Mouse (Mus musculus) heart, postnatal 25 days (tissue): ENCODE measurements around the gene Trim46. TPM values are rescaled to one million over a fixed set of nuclear protein-coding genes. Genes with fewer than 3 reads are reported as not detected.
"Not testable (repeated sequence)": the region's sequence is repeated elsewhere in the genome, so short reads cannot be mapped to it uniquely, and the experiment has no call there.

Source experiments
- DNase-seq: peaks from one replicate; pipeline ENCODE4 v3.0.0; 2022; ENCODE audit warnings: low spot score
- intact Hi-C: fragments of 180-260 bp; cut with DNase I; formaldehyde crosslinking; loops from one replicate; pipeline ENCODE4 v1.15.1; 2025
- total RNA-seq, 2 experiments: library from RNA; stranded (reverse); gene quantifications; 2 replicates each; pipeline ENCODE4 v1.2.3; 2021

The Trim46 gene
- total RNA-seq, 2 experiments from 2014 or later = 0.47 to 0.59 TPM

DNA sequence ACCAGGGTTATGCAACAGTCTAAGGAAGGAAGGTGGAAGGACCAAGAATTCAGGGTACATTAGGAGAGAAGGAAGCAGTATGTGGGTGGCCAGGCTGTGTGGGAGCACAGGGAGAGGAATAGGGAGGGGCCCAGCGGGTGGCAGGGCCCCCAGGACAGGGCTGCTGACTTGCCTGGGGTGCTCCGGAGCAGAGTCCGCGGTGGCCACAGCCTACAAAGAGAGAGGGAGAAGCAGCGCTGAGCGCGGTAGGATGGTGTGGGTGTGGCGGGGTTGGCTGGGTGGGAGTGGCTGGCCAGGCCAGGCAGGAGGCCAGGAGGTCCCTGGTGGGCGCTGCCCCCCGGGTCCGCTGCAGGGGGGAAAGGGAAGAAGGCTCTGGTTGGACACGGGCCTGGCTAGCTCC, 7.6 kb downstream of the Trim46 start:
- no peak for DNase-seq
- intact Hi-C loops = no loop called here

DNA sequence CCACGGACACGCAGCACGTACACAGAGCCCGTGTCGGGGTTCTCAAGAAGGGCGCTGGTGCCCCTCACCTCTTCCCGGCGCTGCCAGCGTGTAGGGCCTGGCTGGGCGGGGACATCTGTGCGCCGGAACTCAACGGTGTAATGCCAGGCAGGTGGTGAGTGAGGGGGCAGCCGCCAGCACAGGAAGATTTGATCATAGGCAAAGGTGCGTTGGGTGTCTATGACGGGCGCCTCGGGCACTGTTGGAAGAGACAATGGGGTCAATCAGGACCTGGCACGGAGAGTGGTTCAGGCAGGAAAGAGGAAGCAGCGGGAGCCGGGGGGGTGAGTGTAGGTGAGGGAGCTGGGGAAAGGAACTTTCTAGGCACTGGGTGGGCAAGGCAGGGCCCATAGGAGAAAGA, 8.4 kb downstream of the Trim46 start:
- intact Hi-C loops = no loop called here
- DNase-seq = no peak

DNA sequence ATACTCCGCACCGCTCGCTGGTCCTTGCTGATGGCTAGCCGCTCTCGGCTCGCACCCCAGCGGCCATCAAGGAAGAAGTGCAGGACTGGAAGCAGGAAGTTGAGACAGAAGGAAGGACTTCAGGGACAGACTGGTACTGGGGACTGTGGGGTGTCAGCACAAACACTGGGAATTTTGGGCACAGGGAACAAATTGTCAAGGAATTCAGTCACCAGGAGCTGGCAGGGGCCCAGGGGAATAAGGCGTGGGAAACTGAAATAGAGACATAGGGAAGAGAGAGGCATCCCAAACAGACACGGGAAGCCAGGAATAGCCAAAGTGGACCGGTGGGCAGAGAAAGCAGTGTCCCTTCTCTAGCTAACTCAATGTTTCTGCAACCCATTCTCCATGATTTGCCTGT, 9.6 kb downstream of the Trim46 start:
- intact Hi-C loops = no loop called here
- DNase-seq = no peak

DNA sequence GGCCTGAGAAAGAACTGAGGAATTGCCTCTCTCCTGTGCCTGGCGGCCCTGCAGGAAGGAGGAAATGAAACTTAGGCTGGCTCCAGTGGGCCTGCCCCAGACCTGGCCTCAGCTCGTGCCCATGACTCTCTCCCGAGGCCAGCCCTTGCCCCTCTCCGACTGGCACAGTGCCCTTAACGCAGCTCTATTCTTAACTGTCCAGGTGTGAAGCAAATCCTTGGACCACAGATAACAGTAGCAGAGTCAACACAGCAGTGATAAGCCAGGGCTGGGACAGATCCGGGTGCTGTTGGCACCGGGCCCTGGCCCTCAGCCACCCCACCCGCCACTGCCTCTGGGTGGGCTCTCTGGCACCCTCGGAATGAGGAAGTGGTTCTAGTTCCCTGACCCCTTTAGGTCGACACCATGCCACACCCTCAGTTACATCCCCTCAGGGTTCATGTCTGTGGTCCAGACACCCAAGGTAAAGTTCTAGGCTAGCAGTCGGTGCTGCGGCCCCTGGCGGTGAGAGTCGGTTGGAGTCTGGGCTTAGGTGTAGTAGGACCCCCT, 12.5 kb downstream of the Trim46 start:
- intact Hi-C loops = no loop called here
- no peak for DNase-seq

DNA sequence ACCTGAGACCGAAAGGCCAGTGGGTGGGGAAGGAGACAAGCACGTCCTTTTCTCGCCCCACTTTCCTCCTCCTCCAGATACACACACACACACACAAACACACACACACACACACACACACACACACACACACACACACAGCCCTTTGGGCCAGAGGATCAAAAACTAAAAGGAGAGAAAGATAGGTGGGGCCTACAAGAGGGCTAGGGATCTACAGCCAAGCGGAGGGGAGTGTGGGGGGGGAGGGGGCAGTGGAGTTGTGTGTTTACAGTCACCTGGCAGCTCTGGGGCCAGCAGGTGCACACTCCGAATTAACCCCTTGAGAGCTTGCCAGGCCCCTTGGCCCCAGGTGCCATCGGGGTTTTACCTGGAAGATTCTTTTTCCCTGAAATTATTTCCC, 13.5 kb downstream of the Trim46 start:
- intact Hi-C loops = no loop called here
- DNase-seq = no peak

DNA sequence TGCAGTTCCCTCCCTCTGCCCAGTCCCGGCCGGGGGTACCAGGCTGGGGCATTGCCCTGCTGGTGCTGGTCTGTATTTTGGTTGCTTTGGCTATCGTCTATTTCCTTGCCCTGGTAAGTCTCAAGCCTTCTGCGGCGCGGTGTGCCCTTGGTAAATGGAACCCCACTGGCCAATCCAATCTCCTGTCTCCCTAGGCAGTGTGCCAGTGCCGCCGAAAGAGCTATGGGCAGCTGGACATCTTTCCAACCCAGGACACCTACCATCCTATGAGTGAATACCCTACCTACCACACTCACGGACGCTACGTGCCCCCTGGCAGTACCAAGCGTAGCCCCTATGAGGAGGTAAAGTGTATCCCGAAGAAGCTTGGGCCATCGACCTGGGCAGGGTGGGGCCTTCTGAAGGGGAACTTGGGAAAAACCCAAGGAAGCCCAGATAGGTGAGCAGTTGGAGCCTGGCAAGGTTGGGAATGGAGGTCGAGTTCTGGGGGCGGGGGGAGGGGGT, 14.3 kb downstream of the Trim46 start:
- no peak for DNase-seq
- intact Hi-C loops = no loop called here

DNA sequence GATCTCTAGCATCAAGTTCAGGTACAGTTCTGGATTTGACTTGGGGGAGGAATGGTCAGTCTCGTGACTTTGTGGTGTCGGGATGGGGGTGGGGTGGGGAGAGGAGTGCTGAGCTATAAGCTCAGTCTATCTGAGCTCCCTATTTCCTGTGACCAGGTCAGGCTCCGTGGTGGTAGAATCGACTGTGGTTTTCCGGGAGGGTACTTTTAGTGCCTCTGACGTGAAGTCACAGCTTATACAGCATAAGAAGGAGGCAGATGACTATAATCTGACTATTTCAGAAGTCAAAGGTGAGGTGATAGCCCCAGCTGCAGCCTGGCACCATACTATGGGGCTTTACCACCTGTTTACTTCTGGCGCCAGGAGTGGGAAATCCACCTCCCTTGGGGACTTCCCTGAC, 14.8 kb downstream of the Trim46 start:
- no peak for DNase-seq
- intact Hi-C loops = no loop called here

DNA sequence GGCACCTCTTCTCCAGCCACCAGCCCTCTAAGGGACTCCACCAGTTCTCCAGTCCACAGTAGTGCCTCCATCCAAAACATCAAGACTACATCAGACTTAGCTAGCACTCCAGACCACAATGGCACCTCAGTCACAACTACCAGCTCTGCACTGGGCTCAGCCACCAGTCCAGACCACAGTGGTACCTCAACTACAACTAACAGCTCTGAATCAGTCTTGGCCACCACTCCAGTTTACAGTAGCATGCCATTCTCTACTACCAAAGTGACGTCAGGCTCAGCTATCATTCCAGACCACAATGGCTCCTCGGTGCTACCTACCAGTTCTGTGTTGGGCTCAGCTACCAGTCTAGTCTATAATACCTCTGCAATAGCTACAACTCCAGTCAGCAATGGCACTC, 15.5 kb downstream of the Trim46 start:
- intact Hi-C loops = no loop called here
- no peak for DNase-seq

DNA sequence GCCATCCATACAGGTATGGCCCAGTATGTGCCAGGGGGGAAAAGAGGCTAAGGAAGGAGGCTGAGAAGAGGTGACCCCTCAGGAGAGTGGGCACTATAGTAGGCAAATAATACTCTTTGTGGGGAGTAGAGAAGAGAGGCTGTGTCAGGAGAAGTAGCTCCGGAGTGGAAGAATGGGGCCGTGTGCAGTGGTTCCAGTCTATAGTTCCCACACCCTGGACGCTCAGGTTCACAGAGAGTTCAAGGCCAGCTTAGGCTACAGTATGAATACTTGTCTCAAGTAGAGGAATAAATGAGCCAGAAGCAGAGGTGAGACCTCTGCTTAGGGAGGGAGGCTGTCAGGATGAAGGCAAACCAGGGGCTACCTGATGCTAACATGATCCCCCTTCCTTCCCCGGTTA, 16.8 kb downstream of the Trim46 start:
- intact Hi-C loops = no loop called here
- DNase-seq = no peak

DNA sequence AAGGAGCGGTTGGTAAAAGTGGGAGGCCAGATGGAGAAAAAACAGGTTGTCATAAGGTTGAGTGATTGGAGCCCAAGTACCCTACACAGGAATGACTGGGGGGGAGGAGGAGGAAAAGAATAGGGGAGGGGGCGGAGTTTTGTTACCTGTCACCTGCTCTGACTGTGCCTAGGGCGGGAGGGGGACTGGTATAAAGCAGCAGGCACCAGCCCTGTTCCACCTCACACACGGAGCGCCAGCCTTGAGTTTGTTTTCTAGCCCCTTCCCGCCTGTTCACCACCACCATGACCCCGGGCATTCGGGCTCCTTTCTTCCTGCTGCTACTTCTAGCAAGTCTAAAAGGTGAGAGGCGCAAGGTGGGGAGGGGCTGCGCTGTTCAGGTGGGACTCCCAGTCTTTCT, 17.3 kb downstream of the Trim46 start, which contains the start of gene Muc1:
TSS of gene Muc1 (plus strand) at position 222 of the 400 bp plus-strand sequence.
- no peak for DNase-seq

DNA sequence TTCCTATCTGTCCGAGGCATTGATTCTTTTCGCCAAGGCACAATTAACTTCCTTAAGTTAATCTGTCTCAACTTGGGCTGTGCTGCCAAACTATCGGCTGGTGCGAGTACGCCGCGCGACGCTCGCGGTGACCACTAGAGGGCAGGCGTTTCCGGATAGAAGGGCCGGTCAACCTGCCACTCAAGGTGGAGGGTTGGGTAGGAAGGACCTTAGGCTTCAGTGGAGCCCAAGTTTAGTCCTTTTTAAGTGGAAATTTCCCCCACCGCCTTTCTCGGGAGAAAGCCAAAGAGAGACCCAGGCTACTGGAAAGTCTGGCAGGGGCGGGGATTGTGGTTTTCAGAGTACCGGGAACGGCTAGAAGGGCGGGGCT, 17.9 kb downstream of the Trim46 start:
- peak; percentile 76 for DNase-seq
- intact Hi-C loops = no loop called here

More for the DNA sequence above, 17.3 kb downstream of the Trim46 start, which contains the start of gene Muc1:
- intact Hi-C loops = no loop called here

DNA sequence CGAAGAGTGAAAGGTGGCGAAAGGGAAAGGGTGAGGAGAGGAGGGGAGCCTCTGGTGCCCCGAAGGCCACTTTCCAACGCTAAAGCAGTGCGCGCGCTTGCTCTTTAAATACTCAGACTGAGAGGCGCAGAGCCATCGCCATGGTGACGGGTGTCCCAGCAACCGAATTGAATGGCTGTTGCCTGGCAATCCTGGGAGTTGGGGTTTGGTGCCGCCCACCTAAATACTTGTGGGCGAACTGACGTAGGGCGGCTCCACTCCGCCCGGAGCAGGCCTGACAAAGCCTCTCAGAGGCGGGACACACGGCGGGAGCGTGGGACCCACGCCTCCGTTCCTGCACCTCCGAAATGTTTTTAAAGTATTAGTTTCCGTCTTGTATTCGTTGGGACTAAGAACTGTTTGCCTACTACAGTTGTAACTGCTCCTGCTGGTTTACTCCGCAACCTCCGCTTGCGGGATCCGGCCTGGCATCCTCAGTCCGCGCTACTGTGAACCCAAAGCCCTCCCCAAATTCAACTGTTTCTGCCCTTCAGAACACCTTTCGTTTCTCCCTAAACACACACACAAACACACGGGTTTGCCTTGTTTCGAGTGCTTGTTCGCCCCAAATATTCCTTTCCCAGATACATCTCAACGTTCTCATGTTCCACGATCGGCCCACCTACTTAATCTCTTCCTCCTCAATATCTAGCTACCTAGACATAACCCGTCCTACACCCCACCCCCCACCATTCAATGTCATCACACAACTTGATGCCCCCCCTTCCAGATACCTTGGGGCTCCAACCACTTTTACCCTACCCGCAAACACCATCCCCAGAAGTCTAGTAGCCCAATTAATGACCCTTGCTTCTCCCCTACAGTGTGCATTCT, 18.6 kb downstream of the Trim46 start:
- intact Hi-C loops = no loop called here
- peak; percentile 79 for DNase-seq

DNA sequence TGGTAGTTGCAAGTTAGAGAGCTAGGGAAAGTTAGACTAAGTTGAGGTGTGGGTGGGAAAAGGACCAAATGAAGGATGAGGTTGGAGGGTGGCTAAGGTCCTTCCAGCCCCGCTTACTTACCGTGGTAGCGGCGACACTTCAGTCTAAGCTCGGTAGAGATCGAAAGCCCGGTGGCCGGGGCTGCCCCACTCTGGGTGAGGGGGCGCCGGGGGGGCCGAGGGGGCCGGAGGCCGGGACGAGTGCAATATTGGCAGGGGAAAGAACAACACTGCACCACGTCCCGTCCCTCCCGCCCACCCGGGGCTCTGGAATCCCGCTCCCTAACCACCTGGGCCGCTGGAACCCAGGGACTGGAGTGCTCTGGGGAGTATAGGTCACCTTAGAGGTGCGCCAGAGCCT, 19.2 kb downstream of the Trim46 start, which contains the start of gene Mtx1:
TSS of gene Mtx1 (minus strand) at position 189 of the 400 bp plus-strand sequence.
- DNase-seq = no peak
- intact Hi-C loops = no loop called here

DNA sequence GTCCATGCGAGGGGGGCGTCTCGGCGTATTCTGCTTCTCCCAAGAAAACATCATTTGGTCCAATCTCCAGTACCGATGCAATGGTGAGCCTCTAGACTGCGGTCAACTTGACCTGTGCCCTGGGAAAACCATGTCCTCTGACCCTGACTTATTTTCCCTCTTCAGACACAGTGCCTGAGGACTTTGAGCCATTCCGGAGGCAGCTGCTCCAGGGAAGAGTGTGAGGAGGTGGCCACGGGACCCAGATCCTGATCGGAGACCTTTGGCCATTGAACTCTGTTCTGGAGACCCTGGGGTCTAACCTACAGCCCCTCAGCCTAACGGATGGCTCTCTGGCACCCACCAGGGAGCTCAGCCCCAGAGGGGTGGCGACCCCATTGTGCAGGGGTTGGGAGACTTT, 19.7 kb downstream of the Trim46 start:
- no peak for DNase-seq
- intact Hi-C loops = no loop called here

DNA sequence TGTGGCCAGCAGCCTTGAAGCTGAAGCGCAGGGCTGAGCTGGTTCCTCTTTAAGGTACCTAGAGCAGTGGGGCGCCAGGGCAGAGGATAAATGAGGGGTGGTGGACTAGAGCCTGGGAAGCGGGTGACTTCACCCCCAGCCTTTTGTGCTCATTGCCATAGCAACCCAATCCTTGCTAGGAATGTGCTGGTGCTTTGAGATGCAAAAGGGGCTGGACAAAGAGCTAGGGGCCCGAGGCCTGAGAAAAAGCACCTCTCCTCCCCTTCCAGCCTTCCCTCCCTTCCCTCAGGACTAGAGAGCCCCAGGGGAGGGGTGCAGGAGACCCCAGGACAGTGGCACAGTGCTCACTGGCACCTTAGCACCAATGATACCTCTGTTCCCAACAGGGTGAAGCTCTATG, 20.2 kb downstream of the Trim46 start:
- intact Hi-C loops = no loop called here
- no peak for DNase-seq

DNA sequence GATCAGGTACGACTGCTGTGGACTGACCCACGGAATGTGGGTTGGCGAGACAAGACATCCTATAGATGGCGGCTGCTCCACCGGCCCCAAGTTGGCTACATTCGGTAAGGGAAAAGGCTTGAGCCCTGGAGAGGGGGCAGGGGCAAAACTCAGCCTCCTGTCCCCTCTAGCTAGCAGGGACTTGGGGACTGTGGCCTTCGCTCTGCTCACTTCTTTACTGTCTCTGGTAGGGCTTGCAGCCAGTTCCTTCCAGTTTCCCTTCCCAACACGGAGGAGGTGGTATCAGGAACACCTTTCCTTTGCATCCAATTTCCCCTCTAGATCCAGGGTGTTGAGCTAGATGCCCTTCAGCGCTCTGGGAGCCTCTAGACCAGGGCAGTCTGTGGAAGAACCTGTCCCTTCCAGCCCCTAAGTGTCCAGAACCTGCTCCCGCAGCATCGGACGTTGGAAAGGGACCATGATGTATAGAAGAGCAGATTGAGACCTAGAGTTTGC, 20.7 kb downstream of the Trim46 start:
- DNase-seq = no peak
- intact Hi-C loops = no loop called here

DNA sequence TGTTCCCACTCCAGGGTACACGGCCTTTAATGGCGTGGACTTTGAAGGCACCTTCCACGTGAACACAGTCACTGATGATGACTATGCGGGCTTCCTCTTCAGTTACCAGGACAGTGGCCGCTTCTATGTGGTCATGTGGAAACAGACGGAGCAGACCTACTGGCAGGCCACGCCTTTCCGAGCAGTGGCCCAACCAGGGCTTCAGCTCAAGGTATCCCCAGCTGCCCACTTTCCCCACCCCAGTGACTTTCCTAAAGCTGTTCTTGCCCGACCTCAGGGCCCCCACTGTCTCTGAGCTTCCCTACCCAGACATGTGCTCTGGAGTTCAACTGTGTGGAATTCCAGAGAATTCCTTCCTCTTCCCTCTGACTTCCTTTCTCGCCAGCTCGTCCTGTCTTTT, 21.3 kb downstream of the Trim46 start:
- intact Hi-C loops = no loop called here
- no peak for DNase-seq

DNA sequence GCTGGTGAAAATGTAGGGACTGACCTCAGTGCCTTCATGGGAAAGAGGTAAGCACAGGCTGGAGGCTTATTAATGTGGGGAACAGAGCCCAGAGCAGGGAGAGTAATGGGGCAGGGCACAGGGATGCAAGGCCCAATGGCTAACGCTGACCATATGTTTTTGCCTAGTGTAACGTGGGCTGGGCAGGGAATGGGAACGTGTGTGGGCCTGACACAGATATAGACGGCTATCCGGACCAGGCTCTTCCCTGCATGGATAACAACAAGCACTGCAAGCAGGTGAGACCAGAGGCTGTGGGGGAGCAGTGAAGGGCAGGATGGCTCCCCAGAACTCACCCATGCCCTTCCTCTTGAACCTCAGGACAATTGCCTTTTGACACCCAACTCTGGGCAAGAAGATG, 24.9 kb downstream of the Trim46 start:
- intact Hi-C loops = no loop called here

DNA sequence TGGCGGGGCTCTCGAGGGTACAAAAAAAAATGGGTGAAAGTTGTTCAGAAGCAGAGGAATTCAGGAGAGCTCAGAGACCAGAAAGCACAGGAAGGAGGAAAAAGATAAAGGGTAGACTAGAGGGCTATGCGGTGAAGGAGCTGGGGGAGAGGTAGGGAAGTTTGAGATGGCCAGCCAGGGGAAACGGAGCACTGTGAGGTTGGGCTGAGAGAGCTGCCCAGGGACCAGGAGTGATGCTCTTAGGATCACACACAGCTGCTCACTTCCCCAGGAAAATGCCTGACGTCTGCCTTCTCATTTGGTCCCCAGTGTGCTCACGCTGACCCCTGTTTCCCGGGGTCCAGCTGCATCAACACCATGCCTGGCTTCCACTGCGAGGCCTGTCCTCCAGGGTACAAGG, 26.6 kb downstream of the Trim46 start:
- no peak for DNase-seq
- intact Hi-C loops = no loop called here

More for the DNA sequence above, 24.9 kb downstream of the Trim46 start:
- DNase-seq = no peak

DNA sequence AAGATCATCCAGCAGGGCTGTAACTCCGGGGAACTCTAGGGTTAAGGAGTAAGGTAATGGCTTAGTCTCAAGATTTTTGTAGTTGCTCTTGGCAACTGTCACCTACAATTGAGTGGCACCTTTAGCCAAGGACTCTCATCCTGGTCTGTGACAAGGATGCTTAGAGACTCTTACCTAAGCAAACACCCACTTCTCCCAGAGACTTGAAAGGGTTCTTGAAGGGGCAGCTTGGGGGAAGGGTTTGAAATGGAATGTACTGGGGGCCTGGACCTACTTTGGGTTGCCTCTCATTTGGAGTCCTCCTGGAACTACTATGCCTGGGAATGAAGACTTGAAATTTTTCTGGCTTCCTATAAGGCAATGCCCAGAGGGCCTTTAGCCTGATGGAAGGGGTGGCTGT, 27.8 kb downstream of the Trim46 start:
- DNase-seq = no peak
- intact Hi-C loops = no loop called here

DNA sequence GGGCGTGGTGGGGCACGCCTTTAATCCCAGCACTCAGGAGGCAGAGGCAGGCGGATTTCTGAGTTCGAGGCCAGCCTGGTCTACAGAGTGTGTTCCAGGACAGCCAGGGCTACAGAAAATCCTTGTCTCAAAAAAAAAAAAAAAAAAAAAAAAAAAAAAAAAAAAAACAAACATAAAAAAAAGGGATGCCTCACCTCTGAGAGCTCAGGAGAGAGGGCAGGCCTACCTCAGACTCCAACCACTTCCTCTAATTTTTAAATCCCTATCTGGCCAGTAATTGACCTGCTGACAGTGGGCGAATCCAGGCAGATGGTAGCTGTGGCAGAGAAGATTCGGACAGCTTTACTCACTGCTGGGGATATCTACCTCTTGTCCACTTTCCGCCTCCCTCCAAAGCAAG, 29.7 kb downstream of the Trim46 start:
- DNase-seq = not testable (repeated sequence)
- intact Hi-C loops = loop anchor here (2.0 kb wide), 2 partner anchors 102 to 126 kb away; no protein-coding TSS in a partner anchor
